ENCODE assay signal across 8 mouse cellular contexts in genomic region chr2:32981725-32982271, GRCm38 (mm10). TPM values are rescaled to one million over a fixed set of nuclear protein-coding genes. Genes with fewer than 3 reads are reported as not detected.
A peak's percentile ranks its signal among the peaks of the same experiment; 100 is the strongest.
DNase-seq lines count a peak whose midpoint lies in the region; ATAC-seq lines count a peak whose summit lies in the region.

TSS of gene Slc2a8 (minus strand) at chr2:32982083.

- peak within 1 kb of the TSS; percentile 68 for H3K4me3 ChIP-seq in forebrain, embryonic 14.5 days (ENCODE audit: low read depth, low read length)
- peak within 1 kb of the TSS; percentile 89 for H3K4me3 ChIP-seq in neural tube, embryonic 15.5 days (replicated peaks)

- DNase-seq in ES-CJ7 (ENCODE audit: low read depth, low spot score) = peak; percentile 96
- DNase-seq in cerebellum, adult 11 months = peak; percentile 90
- DNase-seq in forebrain, embryonic 14.5 days (ENCODE audit: low spot score) = peak; percentile 96
- peak; percentile 89 to 91 for DNase-seq in heart, postnatal 14 days
- peak; percentile 94 for DNase-seq in layer of hippocampus, adult 11-12 months (ENCODE audit: low spot score)
- DNase-seq in lung, adult 18-20 months = peak; percentile 95
- DNase-seq in testis, postnatal 14 days (ENCODE audit: low spot score) = peak; percentile 91

- H3K27me3 ChIP-seq in forebrain, embryonic 14.5 days (replicated peaks; ENCODE audit: control insufficient read depth, insufficient read depth, low read length) = no peaks in the 10 kb centered on the region
- no peaks in the 10 kb centered on the region for H3K27me3 ChIP-seq in neural tube, embryonic 15.5 days (replicated peaks)

- ATAC-seq in forebrain, embryonic 14.5 days = peak; percentile 98
- peak; percentile 98 for ATAC-seq in neural tube, embryonic 15.5 days (ENCODE audit: low FRiP score)

- H3K9ac ChIP-seq in forebrain, embryonic 14.5 days (ENCODE audit: low read length) = peak within 1 kb of the TSS; percentile 86
- H3K9ac ChIP-seq in neural tube, embryonic 15.5 days (replicated peaks) = peak within 1 kb of the TSS; percentile 86

- H3K9me3 ChIP-seq in forebrain, embryonic 14.5 days (replicated peaks; ENCODE audit: control insufficient read depth, low read length) = no peaks in the 10 kb centered on the region
- H3K9me3 ChIP-seq in neural tube, embryonic 15.5 days (replicated peaks) = no peaks in the 10 kb centered on the region

- H3K36me3 ChIP-seq in forebrain, embryonic 14.5 days (ENCODE audit: control insufficient read depth, insufficient read depth, low read length) = 0 out of 2 replicates have a peak, but pooled peaks cover 3% of the 10 kb centered on the region
- peaks cover 13% of the 10 kb centered on the region; the same call in 1 of the 2 replicates for H3K36me3 ChIP-seq in neural tube, embryonic 15.5 days

- peak within 1 kb of the TSS; percentile 33; the same call in 1 of the 2 replicates for H3K27ac ChIP-seq in forebrain, embryonic 14.5 days (ENCODE audit: low read depth, low read length)
- peak within 1 kb of the TSS; percentile 82 for H3K27ac ChIP-seq in neural tube, embryonic 15.5 days (replicated peaks)

- peak within 1 kb of the TSS; percentile 99 for H3K4me2 ChIP-seq in forebrain, embryonic 14.5 days (ENCODE audit: low read length)
- H3K4me2 ChIP-seq in neural tube, embryonic 15.5 days = peak within 1 kb of the TSS; percentile 99

- peaks cover 4% of the 10 kb centered on the region; the same call in 1 of the 2 replicates for H3K4me1 ChIP-seq in forebrain, embryonic 14.5 days (ENCODE audit: control insufficient read depth, insufficient read depth, low read length)
- H3K4me1 ChIP-seq in neural tube, embryonic 15.5 days = peaks cover 25% of the 10 kb centered on the region

- intact Hi-C loops in heart, postnatal 14 days (cut with DNase I) = loop anchor here (5.0 kb wide), 1 partner anchor 151 kb away; the partner anchor contains the start of gene Garnl3

- WGBS in forebrain, embryonic 14.5 days = under 1% methylated on average over 50 of the region's 50 CpGs
- 0% methylated on average over 41 of the region's 50 CpGs for WGBS in neural tube, embryonic 15.5 days

RNA-seq across cellular contexts. Expression of gene Slc2a8, which starts in this region (rescaled TPM):
- 11.2 TPM in 2 replicates for polyA plus RNA-seq in forebrain, embryonic 14.5 days (2014; fragmentation: Nextera tagmentation; extraction: Ambion mirVana)
- total RNA-seq in heart, postnatal 14 days (2021) = 10 to 100 TPM; 12.9 to 16.3 TPM
- polyA plus RNA-seq in neural tube, embryonic 15.5 days (2015; fragmentation: Nextera tagmentation; extraction: Ambion mirVana) = 24.7 and 27.6 TPM in 2 replicates

Comparison
In these comparisons a context has a peak if more than half of its experiments do, and no peak if none do; other contexts are left out.
1. Peak in every context shown above with its lines: DNase-seq, ATAC-seq, H3K4me3 ChIP-seq and H3K27ac ChIP-seq.